Mouse (Mus musculus) adrenal gland, adult (tissue): ENCODE measurements around the gene Gm42906.
A peak's percentile ranks its signal among the peaks of the same experiment; 100 is the strongest.

ENCODE experiments used
- DNase-seq, 2 experiments: peaks; one replicate each; pipeline ENCODE4 v3.0.0; 2022 to 2023; ENCODE audit warnings: low spot score in 1 of 2; ENCODE audit not compliant: inconsistent age in 2 of 2

Gm42906 gene

GRCm38 (mm10) chr5:151164815-151165214 is 263.1 kb downstream of the Gm42906 start:
- no peak for DNase-seq

- DNase-seq, result no peak
These were observed 265.3 kb downstream of the Gm42906 start for GRCm38 (mm10) chr5:151162642-151163041.

DNA sequence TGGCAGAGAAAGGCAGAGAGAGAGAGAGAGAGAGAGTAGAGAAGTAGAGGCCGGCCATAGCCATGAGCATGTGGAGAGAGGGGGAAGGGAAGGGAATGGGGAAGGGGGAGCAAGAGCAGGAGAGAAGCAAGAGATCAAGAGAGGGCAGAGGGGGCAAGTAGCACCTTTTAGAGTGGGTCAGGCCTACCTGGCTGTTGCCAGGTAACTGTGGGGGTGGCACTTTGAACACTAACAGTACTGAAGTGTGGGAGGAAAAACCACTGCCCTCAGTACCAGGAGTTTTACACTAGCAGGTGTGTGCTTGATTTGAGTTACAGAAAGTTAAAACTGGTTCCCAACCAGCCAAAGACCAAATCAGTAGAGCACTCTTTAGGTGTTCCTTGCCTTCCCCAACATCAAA is 272.7 kb downstream of the Gm42906 start:
- no peak for DNase-seq

- DNase-seq, result no peak
These were observed 273.2 kb downstream of the Gm42906 start for GRCm38 (mm10) chr5:151154780-151155179.

- DNase-seq, result no peak
These were observed 273.9 kb downstream of the Gm42906 start for GRCm38 (mm10) chr5:151154030-151154429.

DNA sequence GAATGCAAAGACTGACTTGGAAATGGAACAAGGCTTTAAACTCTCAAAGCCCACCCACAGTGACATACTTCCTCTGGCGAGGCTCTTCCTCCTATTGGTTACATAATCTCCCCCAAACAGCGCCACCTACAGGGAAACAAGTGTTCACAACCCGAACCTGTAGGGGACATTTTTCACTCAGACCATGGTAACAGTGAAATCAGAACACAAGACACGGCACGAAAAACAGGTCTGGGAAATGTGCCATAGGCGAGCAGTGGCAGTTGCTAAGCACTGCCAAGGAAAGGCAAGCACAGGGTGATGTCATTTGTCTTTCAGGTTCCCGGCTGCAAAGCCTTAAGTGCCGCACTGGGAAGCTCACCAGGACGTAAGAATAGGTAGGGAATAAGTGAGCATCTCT is 276.4 kb downstream of the Gm42906 start:
- no peak for DNase-seq

DNA sequence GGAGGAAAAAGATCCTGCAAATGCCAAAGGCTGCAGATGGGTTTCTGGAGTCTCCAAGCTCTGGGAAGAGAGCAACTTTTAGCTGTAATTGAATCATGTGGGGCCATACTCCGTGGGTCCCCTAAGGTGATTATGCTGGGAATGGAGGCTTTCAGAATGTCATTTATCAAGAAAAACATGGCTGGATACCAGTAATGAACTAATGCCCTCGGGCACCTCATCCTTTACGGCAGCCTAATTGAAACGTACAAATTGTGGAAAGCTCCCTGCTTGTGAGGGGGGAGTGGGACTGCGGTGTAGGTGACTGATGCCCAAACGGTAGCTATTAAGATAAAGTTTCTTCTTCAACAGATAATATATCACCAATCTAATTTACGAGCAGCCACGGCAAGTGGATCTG is 278.5 kb downstream of the Gm42906 start:
- DNase-seq, result peak; percentile 12 to 44

GRCm38 (mm10) chr5:151148079-151148478 is 279.9 kb downstream of the Gm42906 start:
- DNase-seq, result no peak

DNA sequence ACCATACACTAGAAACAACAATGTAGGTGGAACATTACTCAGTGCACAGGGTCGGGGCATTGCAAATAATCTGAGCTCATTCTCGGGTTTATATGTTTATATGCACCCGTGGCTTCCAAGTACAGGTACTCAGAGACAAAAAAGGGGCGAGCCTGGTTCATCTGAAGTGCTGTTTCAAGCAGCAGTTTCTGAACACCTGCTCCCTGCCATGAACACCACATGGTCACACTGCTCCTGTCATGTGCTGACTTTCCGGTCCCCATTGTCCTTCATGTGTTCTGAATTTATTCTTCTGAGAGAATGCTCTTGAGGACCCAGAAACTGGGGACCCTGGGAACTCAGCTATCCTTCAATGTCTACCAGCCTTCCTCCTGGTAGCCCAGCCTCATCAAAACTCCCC is 282.2 kb downstream of the Gm42906 start:
- no peak for DNase-seq

GRCm38 (mm10) chr5:151143955-151144354 is 284.0 kb downstream of the Gm42906 start:
- no peak for DNase-seq

- peak; percentile 18 to 82 for DNase-seq
These were observed 285.0 kb downstream of the Gm42906 start for GRCm38 (mm10) chr5:151142671-151143601.

GRCm38 (mm10) chr5:151142241-151142640 is 285.7 kb downstream of the Gm42906 start:
- DNase-seq, result peak; percentile 53 to 89

- DNase-seq, result peak in 1 of 2 experiments; percentile 68
These were observed 290.1 kb downstream of the Gm42906 start for GRCm38 (mm10) chr5:151137901-151138300.

GRCm38 (mm10) chr5:151137311-151137710 is 290.7 kb downstream of the Gm42906 start:
- no peak for DNase-seq

DNA sequence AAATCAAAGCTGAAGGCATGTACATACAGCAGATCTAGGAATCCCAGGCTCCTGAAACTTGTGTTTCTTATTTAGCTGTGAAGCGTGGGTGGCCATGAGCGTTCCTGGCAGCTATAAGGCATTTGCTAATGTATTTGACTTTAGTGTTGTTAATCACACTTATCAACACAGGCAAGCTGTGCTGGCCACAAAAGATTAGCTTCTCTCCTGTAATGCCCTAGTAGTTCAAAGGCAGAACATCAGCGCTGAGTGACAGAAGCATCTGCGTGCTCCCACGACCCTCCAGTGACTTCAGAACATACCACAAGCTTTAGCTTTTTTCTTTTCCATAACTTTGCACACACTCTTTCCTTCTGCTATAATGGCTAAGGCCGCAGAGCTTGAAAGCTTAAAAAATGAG is 292.0 kb downstream of the Gm42906 start:
- DNase-seq, result no peak

DNA sequence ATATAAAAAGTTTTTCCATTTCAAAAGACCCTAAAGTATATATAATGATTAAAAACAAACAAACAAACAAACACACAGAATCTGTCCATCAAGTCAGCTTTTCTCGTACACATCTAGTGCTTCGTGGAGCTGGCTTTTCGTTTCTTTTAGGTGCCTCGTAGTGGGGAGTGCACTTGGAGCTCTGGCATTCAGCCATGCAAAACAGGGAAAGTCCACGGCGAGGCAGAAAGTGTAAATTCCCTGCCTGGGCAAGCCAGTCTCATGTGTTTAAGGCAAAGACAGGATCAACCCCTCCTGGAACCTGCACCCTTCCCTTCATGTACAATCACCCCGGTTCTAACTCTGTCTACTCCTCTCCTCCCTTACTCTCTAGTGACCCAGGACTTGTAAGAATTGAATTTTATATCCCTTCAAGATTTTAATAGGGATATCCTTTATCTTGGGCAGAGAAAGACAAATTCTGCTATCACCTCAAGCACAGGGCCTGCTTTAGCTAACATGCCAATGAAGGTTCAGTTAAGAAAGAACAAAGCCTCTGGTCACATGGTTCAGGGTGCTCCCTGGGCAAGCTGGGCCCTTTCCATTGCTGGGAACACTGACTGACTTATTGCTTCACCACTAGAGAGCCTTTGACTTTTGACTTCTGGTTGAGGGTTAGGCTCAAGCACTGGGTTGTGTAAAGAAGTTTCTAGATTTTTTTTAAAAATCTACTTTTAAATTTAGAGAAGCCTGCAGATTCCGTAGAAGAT is 292.7 kb downstream of the Gm42906 start:
- DNase-seq, result no peak

DNA sequence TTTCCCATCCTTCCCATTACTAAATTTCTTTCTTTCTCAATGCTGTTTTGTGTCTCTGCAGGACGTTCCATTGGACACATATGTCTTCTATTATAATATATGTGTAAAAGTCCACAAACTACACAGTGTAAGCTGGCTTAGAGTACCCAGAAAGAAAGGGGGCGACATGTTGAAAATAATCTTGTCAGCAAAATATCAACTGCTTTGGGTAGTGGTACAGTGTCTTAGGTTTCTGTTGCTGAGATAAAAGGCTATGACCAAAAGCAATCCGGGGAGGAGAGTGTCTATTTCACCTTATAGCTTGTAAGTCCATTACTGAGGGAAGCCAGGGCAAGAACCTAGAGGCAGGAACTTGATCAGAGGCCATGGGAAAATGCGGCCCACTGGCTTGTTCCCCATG is 293.8 kb downstream of the Gm42906 start:
- no peak for DNase-seq

DNA sequence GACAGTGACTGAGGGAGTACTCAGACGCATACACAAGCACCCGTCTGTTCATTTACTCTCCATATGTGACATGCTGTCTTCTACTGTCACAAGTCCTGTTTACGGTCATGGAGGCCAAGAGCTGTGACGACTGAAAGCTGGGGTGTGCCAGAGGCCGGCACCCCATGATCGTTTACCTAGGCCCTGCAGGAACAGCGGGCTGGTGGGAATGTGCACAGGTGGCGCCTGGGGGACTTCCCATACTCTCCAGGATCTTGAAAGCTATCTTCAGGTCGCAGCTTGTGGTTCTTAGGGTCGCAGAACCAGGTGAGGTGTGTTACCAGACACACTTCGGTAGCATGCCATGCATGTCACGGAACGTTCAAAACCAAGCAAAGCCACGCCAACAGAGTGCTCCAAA is 294.2 kb downstream of the Gm42906 start:
- no peak for DNase-seq

DNA sequence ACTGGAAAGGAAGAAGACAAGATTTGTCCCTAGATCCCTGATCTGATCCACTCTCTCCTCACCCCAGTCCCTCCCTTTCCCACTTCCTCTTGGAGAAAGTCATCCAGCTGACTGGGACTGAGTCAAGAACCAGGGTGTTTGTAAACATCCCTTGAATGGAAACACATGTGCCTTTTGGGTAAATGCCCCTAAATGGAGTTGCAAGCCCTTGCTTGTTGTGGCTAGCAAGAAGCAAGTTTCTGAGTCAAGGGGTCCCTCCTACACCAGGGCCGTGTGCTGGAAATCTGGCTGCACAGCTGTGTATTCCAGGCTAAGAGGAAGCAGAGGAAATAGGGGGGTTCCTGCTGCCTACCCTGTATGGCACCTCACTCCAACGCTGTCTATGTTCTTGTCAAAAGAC is 298.2 kb downstream of the Gm42906 start:
- DNase-seq, result no peak

GRCm38 (mm10) chr5:151127298-151127717 is 300.7 kb downstream of the Gm42906 start:
- no peak for DNase-seq

- no peak for DNase-seq
These were observed 301.4 kb downstream of the Gm42906 start for GRCm38 (mm10) chr5:151126608-151127005.

- DNase-seq, result no peak
These were observed 301.9 kb downstream of the Gm42906 start for GRCm38 (mm10) chr5:151125985-151126607.
